Mouse (Mus musculus) CD4-positive helper T cell, adult 2 months (primary cell): ENCODE results near the gene 6030408B16Rik.
A peak's percentile ranks its signal among the peaks of the same experiment; 100 is the strongest.

Source experiments
- DNase-seq: peaks from one replicate; pipeline ENCODE4 v3.0.0-alpha.2; 2012; ENCODE audit warnings: low read depth, missing footprints, low spot score

6030408B16Rik gene

DNA sequence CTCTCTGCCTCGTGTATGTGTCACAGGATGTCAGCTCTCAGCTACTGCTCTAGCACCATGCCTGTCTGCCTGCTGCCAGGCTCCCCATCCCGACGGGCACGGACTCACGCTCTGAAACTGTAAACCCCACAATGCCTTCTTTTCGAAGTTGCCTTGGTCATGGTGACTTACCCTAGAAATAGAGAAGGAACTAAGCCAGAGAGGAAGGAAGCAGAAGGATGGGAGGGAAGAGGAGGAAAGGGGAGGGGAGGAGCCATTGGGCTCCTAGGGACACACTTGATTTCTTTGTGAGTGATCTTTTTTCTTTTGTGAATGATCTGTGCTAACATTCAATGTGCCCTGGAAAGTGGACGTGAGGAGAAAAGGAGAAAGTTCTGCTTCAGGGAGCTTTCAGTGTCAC lies 5.0 kb downstream of the 6030408B16Rik start:
- DNase-seq, result no peak

GRCm38 (mm10) chr15:101298550-101298949 lies 5.5 kb downstream of the 6030408B16Rik start:
- no peak for DNase-seq

DNA sequence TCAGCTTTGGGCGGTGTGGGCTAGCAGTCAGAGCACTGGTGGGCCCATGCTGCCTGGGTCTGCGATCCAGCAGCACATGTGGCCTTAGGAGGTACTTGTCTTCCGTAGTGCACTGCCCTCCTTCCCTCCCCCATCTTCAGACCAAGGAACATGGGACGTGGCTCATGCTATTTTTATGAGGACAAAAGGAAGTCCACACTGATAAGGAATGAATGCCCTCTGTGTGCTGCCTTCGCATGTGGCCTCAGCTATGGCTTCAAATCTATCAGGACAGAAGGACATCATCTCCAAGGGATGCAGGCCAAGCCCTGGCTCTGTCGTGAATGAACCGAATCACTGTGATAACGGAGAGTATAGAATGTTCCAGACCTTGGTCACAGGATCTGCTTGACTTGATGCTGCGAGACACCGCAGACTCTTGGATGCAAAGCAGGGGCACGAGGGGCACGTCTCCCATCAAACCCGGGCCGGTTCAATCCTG lies 6.5 kb downstream of the 6030408B16Rik start:
- no peak for DNase-seq

GRCm38 (mm10) chr15:101300128-101300527 lies 7.1 kb downstream of the 6030408B16Rik start:
- no peak for DNase-seq

DNA sequence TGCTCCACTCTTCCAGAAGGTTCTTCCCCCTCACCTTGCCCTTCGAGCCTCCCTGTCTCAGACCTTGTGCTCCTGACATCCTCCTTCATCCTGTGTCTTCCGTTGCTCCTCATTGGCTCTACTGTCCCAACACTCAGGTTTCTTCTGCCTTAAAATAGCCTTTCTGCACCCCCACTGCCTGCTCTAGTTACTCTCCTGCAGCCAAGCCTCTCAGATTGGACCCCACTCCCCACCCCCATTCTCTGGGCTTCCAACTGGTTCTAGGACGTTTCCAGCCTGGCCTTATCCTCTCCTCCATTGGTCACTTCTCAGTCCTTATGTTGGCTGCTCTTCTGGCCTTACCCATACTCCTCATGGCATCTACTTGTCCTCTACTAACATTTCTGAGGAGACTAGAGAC lies 9.2 kb downstream of the 6030408B16Rik start:
- DNase-seq, result no peak

DNA sequence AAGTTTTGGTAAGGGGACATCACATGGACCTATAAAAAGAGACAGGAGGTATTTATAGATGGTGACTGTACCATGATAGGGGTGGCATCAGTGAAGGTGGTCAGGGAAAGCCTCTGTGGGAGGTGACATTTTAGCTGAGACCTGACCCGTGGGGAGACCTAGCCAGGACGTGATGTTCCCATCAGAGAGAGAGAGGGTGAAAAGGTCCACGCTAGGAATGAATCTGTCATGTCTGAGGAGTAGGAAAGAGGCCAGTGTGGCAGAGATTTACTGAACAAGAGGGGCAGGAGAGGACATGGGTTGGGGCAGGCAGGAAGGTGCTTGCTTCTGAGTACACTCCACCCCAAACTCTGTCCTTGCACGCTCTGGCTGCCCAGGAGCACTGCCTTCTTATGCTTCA lies 10.8 kb downstream of the 6030408B16Rik start:
- no peak for DNase-seq

GRCm38 (mm10) chr15:101306459-101306858 lies 13.4 kb downstream of the 6030408B16Rik start:
- DNase-seq, result no peak

DNA sequence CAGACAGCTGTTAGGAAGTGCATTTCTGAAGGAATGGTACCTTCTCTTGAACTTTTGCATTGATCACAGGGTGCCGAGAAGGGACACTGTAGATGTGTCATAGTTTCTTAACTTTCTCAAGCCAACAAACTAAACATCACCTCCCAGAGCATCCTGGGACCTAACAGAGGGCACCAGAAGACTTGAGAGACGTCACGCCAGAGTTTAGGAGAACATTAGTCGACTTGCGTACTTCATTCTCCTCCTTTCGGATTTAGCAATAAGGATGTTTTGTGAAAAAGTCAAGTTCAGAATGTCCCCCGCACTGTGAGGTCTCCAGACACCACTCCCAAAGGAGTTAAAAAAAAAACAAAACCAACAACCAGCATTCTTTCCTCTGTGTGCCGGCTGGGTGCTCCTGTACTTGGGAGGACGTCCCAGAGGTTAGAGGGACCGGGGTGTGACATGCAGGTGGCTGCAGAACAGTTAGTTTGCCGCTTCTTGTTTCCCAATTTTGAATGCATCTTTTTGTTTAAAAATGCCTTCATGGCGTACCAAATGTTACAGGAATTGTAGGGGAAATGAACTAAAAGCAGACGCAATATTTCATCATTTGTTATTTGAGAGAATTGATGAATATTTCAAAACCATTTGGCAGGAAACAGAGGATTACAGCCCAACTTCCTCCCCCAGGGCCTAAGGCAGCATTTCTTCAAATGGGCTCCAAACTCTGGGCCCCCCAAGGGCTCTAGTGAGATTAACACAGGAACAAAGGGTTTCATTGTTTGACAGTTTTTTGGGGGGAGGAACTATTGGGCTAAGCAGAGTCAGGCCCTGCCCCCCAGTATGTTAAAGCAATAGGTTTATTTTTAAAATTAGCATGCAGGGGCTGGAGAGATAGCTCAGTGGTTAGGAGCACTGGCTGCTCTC lies 15.7 kb downstream of the 6030408B16Rik start:
- no peak for DNase-seq

DNA sequence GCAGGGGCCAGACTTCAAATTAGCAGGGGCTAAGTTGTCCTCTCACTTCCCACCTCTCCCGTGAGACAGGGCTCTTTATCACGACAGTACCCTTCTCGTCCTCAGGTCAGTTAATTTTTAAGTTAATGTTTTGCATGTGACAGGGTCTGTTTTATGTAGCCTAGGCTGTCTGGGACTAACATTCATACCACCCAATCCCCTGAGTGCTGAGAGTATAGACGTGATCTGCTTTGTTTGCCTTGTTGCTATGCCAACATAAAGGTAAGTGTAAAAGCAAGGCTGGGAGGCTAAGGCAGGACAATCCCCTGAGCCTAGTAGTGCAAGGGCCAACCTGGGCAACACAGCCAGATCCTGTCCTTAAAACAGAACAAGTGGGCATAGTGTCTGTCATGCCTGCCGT lies 16.5 kb downstream of the 6030408B16Rik start:
- DNase-seq, result no peak

DNA sequence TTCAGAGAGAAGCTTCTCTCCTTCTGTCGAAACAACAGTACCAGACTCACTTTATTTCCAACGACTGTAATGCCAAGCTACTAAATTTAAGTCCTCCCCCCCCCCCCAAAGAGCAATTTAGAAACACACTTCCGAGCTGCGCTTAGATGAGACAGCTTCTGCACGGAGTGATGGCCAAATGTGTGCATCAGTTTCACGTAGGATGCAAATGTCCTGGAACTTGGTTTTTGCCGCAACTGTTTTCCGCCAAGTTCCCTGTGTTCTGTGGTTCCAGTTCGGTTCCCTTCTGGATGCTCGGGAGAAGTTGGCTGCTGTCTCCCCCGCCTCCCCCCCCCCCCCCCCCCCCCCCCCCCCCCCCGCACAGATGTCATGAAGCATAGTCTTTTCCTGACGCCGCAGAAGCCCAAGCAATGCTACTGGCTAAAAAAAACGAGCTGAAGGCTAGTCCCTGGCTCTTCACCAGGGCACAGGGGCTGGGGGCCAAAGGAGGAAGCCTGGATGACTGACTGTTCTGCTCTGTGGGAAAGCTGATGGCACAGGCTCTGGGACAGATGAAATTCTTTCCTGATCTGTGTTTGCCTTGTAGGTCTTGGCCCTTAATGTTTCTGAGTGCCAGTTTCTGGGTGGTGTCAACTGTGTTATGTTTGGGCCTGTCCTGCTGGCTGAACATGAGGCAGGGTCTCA lies 18.2 kb downstream of the 6030408B16Rik start:
- DNase-seq, result no peak

- no peak for DNase-seq
These were observed 19.0 kb downstream of the 6030408B16Rik start for GRCm38 (mm10) chr15:101312006-101312405.

DNA sequence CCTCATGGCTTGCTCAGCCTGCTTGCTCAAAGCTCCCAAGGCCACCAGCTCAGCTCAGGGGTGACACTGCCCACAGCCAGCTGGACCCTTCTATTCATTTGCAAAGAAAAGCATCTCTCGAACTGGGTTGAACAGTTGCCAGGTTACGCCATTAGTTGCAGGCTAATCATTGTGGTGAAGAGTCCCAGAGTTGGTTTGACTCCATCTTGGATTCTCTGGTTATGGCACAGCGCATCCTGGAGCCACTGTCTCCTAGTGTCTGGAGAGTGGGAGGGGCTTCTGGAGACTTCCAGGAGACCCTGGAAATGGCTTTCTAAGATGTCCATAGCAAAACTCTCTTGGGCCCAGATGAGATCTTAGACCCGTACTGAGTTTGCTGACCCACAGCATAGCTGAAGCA lies 22.4 kb downstream of the 6030408B16Rik start:
- DNase-seq, result no peak

DNA sequence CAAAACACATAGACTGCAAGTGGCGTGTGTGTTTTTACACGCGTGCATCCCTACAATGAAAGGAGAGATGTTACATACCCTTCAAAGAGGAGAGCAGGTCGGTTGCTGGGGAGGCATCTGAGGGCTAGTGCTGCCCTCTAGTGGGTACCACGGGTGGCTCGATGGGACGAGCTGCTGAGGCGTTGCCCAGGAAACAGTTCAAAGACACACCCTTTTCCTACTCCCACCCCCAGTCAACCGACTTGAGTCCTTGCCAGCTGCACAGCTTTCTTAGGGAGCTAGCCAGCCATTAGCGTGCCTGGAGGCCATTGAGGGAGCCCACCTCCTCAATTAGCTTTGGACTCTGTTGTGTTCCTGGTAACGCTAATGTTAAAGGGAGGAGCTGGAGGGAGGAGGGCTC lies 22.8 kb downstream of the 6030408B16Rik start:
- DNase-seq, result peak; percentile 89

GRCm38 (mm10) chr15:101316279-101316912 lies 23.4 kb downstream of the 6030408B16Rik start:
- no peak for DNase-seq

DNA sequence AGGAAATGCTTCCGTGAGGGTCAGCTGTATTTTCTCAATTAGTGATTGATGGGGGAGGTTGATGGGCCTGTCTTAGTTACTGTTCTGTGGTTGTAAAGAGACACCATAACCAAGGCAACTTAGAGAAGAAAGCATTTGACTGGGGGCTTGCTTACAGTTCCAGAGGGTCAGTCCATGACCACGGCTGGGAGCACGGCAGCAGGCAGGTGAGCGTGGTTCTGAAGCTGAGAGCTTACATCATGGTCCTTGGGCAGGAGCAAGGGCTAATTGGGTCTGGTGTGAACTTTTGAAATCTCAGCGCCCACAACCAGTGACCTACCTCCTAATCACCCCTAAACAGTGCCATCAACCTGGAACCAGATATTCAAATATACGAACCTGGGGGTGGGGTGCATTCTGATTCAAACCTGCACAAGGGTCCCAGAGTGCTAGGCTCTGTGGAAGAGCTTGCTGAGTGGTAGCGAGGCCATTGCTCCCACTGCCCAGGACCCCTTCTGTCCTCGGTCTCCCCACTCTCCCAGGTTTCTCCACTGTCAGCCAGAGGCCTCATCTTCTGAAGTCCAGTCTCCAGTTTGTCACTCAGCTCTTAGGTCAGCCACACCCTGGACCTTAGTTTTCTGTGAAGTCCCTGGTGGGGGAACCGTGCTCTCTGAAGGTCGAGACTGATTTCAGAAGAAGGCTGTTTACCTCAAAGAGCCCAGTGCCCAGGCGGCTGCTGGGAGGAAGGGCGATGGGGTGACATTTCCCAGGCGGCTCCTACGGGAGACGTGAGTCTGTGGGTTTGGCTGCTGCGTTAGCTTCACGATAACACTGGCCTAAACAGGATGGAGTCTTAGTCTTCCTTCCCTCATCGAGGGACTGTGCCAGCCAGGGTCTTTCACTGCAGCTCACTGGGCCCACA lies 24.2 kb downstream of the 6030408B16Rik start:
- no peak for DNase-seq

DNA sequence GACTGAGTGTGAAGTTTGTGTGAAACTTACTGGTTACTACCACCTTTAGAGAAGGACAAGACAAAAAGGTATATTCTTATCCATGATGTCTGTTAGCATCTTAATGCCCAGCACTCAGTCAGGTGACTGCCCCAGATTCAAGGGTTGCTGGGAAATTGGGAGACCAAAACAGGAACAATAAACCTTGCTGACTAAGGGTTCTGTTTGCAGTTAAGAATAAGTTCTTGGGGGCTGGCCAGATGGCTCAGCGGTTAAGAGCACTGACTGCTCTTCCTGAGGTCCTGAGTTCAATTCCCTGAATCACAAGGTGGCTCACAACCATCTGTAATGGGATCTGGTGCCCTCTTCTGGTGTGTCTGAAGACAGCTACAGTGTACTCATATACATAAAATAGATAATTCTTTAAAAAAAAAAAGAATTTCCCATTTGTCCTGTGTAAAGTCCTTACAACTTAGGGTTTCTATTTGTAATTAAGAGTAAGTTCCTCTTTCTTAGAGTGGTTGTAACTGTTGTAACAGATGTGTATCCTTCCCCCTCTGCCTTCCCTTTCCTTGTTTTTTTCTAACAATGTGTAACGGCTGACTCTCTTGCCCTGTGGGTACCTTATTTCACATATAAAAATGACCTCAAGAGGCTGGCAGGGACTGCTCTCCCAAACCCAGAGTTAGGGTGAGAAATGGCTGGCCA lies 24.9 kb downstream of the 6030408B16Rik start:
- no peak for DNase-seq

- DNase-seq, result no peak
These were observed 26.1 kb downstream of the 6030408B16Rik start for GRCm38 (mm10) chr15:101318889-101319765.

DNA sequence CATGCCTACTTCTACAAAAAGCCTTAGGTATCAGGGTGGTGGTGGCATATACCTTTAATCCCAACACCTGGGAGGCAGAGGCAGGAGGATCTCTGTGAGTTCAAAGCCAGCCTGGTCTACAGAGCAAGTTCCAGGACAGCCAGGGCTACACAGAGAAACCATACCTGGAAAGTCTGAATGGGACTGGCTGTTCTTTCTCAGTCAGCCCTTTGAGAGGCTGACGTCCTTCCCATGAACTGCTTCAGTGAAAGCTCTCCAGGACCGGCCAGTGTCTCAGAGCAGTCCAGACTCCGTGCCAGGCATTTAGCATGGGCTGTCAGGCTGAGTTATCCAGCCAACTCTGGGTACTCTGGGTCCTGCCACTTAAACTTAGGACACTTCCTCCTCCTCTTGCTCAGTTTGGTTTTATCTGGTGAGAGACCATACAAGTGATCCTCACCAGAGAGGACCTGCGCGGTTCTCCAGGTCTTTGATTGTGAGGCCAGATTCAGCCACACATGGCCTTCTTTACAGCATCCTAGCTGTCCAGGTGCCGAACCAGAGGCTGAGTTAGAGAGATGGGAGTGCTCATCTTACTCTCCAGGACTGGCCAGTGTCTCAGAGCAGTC lies 27.1 kb downstream of the 6030408B16Rik start:
- no peak for DNase-seq

- DNase-seq, result no peak
These were observed 27.6 kb downstream of the 6030408B16Rik start for GRCm38 (mm10) chr15:101320618-101321041.
